Mouse (Mus musculus) spleen, postnatal 36 days (tissue): ENCODE data around the gene Hp.
A peak's percentile ranks its signal among the peaks of the same experiment; 100 is the strongest.

Source experiments
- DNase-seq, 2 experiments: peaks; one replicate each; pipeline ENCODE4 v3.0.0; 2022; ENCODE audit warnings: low spot score in 2 of 2, mixed read lengths in 1 of 2

Gene Hp

DNA sequence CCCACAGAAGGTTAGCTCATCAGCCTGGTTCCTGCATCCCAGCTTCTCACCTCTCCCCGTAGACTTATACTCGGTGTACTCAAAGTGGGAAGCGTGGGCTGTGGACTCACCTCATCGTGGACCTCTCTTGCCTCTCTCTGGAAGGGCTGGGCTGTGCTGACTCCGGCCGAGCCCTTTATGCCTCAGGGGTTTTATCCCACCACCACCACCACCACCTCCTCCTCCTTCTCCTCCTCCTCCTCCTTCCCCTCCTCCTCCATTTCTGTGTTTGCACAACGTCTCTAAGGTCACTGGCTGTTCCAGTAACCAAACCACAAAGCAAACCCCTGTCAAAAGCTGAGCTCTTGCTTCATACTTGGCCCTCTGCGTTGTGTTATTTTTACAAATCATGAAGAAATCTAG lies at the start of gene Hp:
Gene Hp, minus strand, starts transcription at position 273 of the 402 bp plus-strand sequence.
- DNase-seq: no peak

DNA sequence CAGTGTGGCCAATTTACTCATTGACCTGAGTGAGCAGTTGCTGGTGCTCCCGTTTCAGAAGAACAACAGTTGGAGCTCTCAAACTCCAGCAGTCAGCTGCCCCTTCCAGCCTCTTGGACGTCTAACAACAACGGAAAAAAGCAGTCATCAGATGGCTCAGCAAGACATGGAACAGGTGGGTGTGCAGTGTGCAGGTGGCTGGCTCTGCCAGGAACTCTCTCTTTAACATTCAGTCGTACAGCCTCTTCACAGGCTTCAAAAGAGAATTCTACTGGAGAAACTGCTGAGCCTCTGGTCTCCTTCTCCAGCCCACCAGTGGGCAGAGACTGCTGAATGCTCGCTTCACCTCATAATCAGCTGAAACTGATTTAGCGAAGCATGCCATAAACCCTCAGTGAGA lies 49.7 kb upstream of the Hp start:
- DNase-seq: no peak

GRCm38 (mm10) chr8:109615569-109615968 lies 36.6 kb upstream of the Hp start:
- no peak for DNase-seq

GRCm38 (mm10) chr8:109614243-109615210 lies 35.6 kb upstream of the Hp start, which contains the start of gene Pkd1l3:
Gene Pkd1l3 (plus strand): TSS chr8:109614517.
- no peak for DNase-seq

DNA sequence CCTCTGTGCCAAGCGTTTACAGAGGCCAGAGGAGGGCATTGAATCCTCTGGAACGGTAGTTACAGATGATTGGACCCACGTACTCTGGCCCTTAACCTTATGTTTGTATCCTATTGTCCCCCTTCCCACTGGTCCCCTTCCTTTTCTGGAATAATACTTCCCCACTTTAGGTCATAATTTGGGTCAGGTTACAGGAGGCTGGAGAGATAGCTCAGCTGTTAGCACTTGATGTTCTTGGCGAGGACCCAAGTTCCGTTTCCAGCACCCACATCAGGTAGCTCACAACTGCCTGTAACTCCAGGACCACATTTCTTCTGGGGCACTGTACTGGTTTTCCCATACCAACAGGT lies 30.2 kb upstream of the Hp start:
- DNase-seq: no peak

GRCm38 (mm10) chr8:109608271-109609152 lies 29.5 kb upstream of the Hp start, which contains the start of gene Dhodh:
Gene Dhodh (minus strand): TSS chr8:109608673.
- DNase-seq: peak; percentile 96 to 97

DNA sequence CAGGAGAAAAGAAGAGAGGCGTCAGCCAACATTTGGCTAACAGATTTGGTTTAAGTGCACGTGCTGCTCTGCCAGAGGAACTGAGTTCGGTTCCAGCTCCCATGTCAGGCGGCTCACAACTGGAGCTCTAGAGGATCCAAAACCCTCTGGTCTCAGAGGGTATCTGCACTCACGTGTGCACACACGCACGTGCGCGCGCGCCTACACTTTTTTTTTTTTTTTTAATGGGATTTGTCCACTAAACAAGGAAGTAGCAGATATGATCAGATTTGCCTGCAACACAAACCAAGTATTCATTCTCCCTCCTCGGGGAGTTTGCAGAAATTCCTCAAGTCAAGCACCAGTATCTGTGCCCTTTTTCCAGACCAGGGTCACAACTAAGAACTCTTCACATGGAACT lies 28.7 kb upstream of the Hp start:
- DNase-seq: no peak

DNA sequence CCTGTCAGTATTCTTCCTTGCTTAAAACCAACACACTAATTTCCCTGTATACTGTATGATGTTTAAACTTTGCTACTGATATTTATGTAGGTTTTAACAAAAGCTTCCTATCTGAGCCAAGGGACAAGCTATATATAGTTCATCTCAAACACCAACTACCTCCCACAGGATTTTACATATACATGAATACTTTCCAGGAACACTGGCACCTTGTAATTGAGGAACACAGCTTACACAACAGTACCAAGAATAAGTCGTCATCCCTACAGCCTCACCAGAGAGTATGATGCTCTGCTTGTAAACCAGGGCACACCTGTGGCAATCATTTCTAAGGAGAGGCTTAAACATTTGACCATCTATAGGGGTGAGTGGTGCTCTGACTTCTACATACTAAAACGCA lies 27.8 kb upstream of the Hp start:
- no peak for DNase-seq

DNA sequence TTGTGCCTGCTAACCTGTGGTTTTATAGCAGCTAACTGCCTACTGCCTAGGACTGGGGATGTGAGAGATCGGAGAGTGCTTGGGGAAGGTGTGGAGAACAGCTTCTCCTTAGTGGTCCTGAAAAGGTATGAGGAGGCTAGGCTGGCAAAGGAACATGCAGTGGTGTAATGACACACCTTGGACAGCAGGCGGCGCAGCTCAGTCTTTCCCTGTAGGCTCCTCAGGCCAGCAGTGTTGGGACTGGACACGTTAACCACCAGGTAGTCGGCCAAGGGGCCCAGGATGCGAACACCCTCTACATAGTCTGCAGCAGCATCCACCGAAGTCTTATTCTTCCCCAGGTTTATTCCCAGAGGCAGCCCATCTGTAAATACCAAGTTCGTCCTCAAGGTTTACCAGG lies 16.9 kb upstream of the Hp start:
- peak; percentile 27 to 35 for DNase-seq

DNA sequence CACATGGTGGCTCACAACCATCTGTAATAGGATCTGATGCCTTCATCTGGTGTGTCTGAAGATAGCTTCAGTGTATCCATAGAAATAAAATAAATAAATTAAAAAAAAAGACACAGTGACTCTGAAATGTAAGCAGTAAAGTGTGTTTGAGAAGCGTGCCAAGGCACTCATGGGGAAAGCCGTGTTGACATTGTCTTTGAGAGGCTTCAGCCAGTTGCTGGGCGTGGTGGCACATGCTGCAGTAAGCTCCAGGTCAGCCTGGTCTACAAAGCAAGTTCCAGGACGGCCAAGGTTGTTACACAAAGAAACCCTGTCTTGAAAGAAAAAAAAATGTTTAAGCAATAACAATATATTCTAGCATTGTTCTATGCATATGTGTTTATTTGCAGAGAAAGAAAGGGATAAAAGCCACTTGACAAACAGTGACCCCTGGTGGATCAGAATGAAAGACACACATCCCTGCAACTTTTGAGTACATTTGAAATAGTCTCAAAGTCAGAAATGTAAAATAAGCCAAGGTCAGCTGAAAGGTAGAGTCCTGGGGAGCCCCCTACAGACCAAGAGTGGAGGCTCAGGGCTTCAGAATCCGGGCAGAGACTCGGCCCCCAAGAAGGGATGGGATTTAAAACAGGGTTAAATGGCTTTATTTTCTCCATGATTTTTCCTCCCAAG lies 14.3 kb upstream of the Hp start:
- peak in 1 of 2 experiments; percentile 14 for DNase-seq

DNA sequence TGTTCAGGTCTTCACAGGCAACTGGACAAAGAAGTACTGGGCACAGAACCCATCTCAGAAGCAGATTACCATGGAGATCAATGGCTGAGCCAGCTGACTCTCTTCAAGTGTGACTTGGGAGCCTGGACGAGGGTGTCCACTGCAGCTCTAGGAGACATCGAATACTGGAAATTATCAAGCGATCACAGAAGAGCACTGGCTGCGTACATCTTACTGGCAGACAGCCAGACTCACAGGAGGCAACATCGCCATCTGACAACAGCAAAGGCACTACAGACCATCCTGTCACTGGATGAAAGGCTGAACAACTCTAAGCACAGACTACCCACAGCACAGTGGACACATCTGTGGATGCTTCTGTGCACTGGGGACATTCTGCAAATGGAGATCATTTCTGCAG lies 13.2 kb upstream of the Hp start:
- DNase-seq: peak in 1 of 2 experiments; percentile 15

- peak in 1 of 2 experiments; percentile 15 for DNase-seq
Measured at GRCm38 (mm10) chr8:109591367-109591766, 12.4 kb upstream of the Hp start.

GRCm38 (mm10) chr8:109590901-109591300 lies 11.9 kb upstream of the Hp start:
- no peak for DNase-seq

- DNase-seq: no peak
Measured at GRCm38 (mm10) chr8:109586972-109587504, 8.1 kb upstream of the Hp start.

DNA sequence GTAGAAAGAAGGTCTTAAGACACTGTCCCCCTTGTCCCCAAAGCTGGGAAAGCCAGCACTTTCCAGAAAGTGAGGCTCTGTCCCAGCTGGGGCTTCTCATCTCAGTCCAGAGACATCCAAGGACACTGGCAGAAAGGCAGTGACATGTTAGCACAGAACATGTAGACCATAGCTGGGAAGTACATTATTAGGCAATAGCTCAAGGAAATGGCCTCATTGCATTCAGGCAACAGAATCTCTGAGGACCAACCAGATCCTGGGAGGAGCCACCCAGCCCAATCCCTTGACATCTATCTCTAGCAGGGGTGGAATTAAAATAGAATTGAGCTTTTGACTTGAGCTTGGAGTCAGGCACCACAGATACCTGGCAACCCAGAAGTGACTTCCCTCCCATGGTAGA lies 6.7 kb upstream of the Hp start:
- no peak for DNase-seq

GRCm38 (mm10) chr8:109584830-109585229 lies 5.9 kb upstream of the Hp start:
- no peak for DNase-seq

GRCm38 (mm10) chr8:109584293-109584692 lies 5.3 kb upstream of the Hp start:
- DNase-seq: no peak

GRCm38 (mm10) chr8:109576311-109576710 lies 2.7 kb downstream of the Hp start:
- no peak for DNase-seq

DNA sequence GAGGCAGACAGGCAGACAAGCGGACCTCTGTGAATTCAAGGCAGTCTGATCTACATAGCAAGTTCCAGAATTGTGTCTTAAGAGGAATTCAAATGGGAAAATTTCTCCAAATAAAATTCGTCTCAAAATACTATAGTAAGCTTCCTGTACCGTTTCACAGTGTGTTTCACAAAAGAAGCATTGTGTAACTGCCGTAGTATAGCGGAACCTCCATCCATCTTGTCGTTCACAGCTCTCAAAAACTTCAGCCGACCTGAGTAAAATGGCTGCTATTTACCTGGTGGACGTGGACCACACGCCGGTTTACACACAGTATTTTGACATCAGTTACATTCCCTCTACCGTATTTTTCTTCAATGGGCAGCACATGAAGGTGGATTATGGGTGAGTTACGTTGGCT lies 7.8 kb downstream of the Hp start:
- DNase-seq: no peak

- peak; percentile 99 for DNase-seq
Measured at GRCm38 (mm10) chr8:109565498-109566333, 13.3 kb downstream of the Hp start, which contains the start of the genes Dhx38 and Txnl4b. Gene Dhx38 (minus strand): TSS chr8:109565861. Gene Txnl4b (plus strand): TSS chr8:109565892.
